Mouse (Mus musculus): ENCODE data around the gene Tradd.

Tradd gene

GRCm38 (mm10) chr8:105269461-105269947 lies 5.1 kb upstream of the Tradd start, which contains the start of gene Hsf4:
Gene Hsf4 (plus strand): TSS chr8:105269801.
- DNase-seq: peak; percentile 77

- no peak for DNase-seq
Observed at GRCm38 (mm10) chr8:105269075-105269458, 4.7 kb upstream of the Tradd start.

DNA sequence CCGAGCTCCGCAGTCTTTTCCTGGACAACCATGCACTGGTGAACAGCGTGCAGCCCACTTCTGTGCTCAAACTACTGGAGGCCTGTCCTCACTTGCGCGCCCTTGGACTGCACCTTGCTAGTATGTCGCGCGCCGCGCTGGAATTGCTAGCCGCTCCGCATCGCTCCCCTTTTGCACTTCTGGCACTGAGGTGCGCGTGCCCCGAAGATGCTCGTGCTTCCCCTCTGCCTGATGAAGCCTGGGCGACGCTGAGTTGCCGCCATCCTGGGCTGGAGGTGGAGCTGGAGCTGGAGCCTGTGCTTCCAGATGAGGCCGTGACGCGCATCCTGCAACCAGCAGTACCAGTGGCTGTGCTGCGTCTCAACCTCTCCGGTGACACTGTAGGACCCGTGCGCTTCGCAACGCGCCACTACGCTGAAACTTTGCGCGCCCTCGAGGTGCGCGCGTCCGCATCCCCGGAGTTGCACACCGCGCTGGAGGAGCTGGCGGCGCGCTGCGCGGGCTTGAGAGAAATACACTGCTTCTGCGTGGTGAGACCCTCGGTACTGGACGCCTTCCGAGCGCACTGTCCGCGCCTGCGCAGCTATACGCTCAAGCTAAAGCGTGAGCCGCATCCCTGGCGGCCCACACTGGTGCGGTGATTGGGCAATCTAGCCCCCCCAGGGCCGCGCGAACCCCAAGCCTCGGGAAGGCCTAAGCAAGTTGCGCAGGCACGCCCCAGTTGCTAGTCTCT lies 4.1 kb upstream of the Tradd start:
- peak; percentile 84 for DNase-seq

DNA sequence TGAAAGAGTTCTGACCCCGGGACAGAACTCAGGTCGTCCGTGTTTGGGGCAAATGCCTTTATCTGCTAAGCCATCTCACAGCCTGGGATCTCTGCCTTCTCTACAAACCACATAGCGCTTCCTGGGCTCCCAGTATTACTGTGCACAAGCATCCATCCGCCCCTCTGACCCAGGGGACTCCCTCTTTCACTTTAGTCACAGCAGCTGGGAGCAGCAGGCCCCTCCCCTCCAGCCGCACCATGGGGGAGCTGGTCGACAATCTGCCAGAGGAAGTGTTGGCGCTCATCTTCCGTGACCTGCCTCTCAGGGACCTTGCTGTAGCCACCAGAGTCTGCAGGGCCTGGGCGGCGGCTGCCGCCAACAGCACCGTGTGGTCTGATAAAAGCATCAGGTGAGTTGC lies 2.4 kb upstream of the Tradd start:
- DNase-seq: peak; percentile 41

GRCm38 (mm10) chr8:105265128-105265527 lies 719 bp upstream of the Tradd start:
- peak; percentile 31 for DNase-seq

DNA sequence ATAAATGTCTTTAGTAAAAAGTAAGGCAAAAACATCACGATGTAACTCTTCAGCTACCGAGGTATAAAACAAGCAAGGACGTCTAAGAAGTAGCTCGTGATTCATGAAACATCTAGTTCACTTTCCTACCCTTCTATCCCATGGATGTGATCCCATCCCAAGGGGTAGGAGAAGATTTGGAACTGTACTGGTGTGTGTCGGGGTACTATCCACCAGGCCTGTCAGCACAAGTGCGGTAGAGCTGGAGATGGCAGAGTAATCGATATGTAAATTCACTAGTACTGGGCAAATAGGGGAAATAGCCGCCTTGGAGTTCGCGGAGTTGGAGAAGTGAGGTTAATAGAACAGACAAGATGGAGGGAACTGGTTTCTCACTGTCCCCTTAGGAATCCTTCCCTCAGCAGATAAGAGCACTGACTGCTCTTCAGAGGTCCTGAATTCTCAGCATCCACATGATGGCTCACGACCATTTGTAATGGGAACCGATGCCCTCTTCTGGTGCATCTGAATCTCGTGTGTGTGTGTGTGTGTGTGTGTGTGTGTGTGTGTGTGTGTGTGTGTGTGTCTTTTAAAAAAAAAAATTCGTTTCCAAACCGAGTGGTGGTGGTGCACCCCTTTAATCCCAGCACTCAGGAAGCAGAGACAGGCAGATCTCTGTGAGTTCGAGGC lies 1.0 kb downstream of the Tradd start:
- DNase-seq: no peak

- no peak for DNase-seq
Observed at GRCm38 (mm10) chr8:105261326-105261980, 3.0 kb downstream of the Tradd start.

DNA sequence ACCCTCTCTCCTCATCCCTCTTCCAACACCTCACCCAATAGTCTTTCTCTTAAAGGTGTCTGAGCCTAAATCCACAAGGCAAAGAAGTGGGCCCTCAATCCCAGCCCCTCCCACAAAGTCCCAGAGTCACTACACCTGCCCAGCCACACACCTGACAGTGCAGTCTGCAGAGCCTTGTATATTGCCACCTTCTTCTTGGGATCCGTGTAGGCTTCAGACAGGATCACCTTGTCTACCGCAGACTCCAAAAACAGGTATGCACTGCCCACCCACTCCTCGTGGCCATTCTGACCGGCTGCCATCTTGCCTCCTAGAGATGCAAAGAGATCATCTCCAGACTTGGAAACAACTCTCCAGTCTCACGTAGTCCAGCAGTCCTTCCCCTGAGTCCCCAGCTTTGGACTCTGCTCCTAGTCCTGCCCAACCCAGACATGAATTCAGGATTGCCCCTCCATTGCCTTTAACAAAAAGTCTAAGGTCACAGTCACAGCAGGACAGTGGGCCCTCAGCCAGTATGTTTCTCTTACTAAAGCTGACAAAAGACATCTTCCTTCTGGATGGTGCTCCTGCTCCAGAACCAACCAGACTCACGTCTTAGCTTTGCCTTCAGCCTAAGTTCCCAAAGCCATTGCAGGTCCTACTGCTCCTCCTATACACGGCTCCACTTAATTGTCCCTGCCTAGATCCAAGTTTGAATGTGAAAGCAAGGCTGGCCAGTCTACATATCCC lies 3.9 kb downstream of the Tradd start:
- peak; percentile 26 for DNase-seq

DNA sequence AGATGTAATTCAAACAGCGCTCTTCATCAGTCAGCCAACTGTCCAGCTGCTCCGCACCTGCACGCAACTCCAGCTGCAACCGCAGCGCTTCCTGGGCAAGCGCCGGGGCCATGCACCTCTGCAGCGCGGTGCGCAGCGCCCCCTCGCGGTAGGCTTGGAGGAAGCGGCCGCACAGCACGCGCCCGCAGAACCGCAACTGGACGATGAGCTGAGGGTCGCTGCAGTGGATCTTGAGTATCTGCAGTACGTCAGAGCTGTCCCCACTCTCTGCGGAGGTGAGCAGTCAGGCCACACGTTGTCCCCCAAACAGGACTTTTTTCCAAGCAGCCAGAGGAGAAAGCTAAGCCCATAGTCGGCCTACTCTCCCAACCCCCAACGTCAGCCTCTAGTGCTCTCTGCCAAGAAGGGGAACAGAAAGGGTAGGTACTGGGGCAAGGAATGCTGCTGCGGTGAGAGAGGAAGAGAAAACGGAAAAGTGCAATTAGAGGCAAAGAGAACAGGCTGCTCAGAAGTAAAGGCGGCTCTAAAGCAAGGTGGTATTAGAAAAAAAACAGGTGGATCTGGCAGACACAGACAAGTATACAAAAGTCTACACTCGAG lies 4.6 kb downstream of the Tradd start:
- peak; percentile 67 for DNase-seq

DNA sequence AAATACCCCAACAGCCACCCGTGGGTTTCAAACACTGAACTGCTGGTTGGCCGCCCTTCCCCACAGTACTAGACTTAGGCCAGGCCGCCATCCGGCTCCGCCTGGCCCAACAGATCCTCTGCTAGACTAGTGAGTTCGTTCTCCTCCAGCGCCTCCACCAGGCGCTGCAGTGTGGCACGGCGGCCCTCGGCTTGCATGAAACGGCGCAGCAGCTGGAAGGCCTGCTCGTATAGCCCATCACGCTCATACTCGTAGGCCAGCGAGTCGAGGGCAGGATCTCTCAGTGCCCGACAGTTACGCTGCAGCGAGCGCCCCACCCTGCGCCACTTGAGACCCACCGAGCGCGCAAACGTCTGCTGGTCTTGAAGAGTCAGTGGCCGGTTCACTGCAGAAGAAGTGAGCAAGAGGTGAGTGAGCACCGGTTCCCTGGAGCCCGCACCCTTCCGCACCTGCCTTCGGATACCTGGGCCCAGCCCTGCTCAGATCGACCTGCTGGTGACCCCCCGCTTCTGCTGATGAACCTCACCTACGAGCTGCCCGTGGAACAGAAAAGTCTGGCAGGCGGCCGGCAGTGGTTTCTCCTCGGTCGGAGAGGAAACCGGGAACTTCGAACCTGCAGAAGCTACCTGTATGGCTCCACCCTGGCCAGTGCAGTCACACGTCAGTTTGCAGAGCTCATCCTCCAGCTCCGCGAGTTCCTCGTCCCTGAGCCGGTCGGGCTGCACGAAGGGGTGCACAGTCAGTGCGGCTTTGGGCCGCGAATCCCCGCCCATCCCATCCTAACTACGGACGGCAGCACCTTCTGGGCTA lies 5.3 kb downstream of the Tradd start:
- DNase-seq: peak; percentile 46

DNA sequence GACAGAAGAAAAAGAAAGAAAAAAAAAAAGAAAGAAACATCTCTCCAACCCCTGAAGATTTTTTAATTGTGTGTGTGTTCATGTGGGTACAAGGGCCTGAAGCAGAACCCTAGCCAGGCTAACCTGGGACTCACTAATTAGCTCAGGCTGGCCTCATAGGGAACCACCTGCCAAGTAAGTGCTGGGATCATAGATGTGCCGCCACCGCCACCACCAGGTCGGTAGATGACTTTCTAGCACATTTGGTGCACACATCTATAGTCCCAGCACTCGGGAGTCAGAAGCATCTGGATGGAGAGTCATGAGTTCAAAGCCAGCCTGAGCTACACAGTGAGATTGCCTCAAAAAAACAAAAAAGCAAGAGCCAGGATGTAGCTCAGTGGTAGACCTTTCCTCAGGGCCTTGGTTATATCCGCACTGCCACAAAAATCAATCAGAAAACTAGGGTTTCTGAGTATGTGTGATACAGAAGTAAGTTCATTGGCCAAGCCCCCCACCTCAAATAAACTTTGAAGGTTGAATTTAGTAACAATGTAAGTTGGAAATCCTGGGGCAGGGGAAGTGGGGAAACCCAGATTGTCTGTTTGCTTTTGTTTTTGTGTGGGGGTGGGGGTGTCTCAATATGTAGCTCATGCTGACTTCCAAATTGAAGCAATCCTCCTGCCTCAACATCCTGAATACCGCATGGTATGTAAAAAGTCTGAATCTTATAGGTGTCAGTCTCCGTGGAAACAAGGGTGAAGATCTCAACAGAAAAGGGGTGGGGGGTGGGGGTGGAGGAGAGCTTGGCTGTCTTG lies 6.9 kb downstream of the Tradd start:
- no peak for DNase-seq

DNA sequence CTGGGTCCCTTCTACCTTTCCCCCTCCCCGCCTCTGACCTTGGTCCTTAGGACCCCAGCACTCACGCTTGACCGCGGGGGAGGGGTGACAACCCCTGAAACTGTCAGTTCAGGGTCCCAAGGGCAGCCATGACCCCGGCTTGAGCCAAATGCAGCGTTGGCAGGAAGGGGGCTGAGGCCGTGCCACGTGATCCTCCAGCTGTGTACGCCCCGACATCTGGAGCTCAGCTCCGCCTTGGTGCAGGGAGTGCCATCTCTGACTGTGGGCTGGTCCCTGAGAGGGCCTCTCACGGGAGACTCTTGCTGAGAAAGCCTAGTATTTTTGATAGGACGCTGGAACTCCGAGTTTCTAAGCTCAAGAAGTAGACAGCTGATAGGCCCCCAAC lies 9.5 kb downstream of the Tradd start, which contains the start of gene B3gnt9:
Gene B3gnt9, minus strand, starts transcription at position 188 of the 385 bp plus-strand sequence.
- DNase-seq: peak; percentile 59

DNA sequence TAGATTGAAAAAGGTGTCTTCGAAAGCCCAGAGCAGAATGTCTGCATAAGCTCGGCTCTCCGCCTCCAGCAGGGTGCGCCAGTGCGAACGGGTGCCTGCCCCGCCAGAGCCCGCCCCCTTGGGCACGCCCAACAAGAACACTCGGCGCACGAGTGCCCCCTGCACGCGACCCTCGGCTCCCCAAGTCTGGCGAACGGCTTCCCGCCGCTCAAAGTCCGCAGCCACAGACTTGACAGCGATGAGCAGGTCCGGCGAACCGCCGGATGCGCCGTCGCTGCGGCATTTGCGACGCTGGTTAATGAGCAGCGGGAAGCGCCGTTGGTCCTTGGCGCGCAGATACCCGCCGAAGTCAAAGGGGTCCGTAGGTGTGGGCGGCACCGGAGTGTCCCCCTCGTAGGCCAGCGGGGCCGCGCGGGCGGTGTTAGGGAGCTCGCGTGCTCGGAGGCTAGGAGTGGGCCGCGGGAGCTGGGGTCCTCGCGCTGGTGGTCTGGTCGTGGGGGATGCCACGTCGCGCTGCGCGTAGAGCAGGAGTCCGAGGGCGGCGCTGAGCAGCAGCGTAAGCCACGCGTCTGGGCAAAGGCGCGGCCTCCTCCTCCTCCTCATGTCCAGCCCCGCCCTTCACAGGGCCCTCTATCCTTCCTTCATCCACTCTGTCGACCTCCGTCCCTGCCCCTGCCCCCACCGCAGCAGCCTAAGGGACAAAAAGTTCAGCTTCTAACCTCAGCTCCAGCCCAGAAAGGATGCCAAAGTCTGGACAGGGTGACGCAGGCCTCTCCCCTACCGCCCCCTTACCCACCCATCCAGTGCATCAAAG lies 10.1 kb downstream of the Tradd start:
- DNase-seq: peak; percentile 79

- no peak for DNase-seq
Observed at GRCm38 (mm10) chr8:105253766-105254151, 10.7 kb downstream of the Tradd start.

GRCm38 (mm10) chr8:105252680-105253537 lies 11.5 kb downstream of the Tradd start:
- DNase-seq: no peak

DNA sequence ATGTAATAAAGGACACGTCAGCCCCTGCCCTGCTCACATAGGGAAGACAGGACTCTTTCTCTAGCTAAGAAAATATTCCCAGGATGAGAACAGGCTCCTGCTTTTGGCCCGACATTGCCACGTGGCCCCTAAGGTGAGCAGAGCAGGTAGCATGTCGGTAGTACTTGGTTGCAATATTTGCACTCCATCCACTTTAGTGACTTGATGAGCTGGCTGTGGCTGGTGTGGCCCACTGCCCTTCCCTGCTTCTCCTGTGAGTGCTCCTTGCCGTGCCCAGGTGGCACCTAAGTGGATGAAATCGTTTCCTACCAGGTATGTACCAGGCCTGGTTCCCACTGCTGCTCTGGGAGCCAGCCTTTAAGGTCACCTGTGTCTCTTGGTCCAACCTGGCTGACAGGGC lies 12.5 kb downstream of the Tradd start:
- DNase-seq: no peak

DNA sequence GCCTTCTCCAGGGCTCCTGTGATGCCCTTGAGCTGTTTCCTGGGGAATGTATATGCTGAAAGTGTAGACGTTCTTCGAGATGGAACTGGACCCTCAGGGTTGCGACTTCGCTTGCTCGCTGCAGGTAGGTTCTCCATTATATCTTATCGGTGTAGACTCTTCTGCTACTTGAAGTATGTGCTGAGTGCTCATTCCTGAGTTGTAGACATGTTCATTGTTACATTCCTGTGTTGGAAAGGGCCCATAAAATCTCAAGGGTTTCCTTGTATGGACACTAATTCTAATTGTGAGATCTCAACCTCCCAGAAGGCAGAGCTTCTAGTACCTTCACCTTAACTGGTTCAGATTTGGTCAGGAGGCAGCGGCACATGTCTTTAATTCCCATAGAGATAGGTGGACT lies 23.4 kb downstream of the Tradd start:
- DNase-seq: no peak

DNA sequence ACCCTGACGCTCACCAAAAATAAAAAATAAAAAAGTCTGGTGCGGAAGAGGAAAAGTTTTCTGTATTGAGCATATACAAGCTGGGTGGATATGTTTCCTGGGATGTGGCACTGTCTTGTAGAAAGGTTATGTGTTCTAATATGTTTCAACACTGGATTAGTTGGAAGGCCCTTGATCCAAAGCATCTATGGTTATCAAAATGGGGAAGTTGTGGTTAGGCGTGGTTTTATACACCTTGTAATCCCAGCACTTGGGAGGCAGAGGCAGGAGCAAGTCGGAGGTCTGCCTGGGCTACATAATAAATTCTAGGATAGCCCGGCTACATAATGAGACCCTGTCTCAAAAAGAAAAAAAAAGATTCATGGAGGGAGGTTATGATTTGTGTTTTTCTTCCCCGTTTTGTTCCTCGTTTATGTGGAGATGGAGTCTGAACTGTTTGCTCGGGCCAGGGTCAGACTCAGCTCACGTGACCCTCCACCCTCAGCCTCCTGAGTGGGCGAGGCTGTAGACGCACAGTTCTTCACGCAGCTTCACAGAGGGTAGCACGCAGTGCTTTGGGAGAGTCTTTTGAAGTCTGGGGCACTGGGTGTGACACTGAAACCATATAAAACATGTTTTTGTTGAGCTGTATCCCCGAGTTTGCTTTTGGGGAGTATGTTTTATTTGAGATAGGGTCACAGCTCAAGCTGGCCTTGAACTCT lies 26.8 kb downstream of the Tradd start:
- no peak for DNase-seq
